ENCODE assay signal across 9 mouse cellular contexts in the genomic region with DNA sequence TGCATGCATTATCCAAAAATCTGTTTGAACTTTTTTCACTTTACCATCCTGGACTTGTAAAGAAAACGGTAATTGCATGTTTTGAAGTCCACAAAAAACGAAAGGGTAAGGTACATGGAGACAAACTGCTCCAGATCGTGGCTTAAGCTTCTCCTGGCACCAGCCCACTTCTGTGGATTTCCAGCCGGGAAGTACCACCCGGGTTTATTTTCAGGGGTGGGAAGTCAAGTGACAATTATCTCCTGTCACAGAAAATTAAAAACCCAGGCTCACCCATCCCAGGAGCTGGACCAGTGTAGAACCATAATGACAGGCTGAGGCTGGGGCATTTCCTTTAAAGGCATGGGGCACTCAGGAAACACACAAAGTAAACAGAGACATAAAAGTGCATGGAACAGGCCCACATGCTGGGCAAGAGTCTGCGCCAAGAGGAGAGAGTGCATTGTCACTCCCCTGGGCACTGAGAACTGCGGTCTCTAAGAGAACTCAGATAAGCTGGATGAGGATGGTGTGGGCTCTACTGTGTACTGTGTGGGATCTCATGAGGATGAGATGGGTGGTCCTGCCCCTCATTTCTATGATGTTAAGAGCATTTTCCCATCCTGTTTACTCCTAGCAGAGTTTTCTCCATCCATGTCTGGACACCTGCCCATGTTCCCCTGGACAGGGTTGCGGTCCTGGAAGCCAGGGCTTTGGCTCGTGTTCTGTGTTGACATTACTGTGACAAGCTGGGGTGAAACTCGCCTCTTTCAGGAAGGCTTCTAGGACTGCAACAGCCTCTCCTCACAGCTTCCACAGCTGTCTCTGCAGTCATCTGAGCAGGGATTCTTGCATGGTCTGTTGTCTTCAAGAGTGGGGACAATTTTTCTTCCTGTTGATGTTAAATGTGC.
DNase-seq lines count a peak whose midpoint lies in the region; ATAC-seq and TF ChIP-seq lines count a peak whose summit lies in the region.
"Had no signal": no experiment of that assay in that cellular context is flagged by ENCODE, and none has a peak within 500 bp of the region (broad histone marks: within the 10 kb centered on the region; RNA-seq: fewer than 3 reads in every experiment).

No protein-coding gene starts in this region.

- 14% methylated on average over 10 of the region's 10 CpGs for WGBS in lung, postnatal 0 days

- H3K4me1 ChIP-seq in lung, postnatal 0 days (ENCODE audit: insufficient read depth, low read depth, low read length): 0 out of 2 replicates have a peak, but pooled peaks cover 5% of the 10 kb centered on the region

- no peaks in the 10 kb centered on the region for H3K9me3 ChIP-seq in lung, postnatal 0 days (ENCODE audit: low read length)

- DNase-seq in gastrocnemius, adult 18-20 months (ENCODE audit: low spot score): peak; percentile 10
- no peak for DNase-seq in gastrocnemius, adult 8-10 months (ENCODE audit: low spot score in 2 of 2)
- peak; percentile 28 for DNase-seq in ovary, postnatal 36 days (ENCODE audit: low spot score)
- no peak for DNase-seq in ovary, adult 18-20 months (ENCODE audit: low spot score)
- DNase-seq in lung, postnatal 0 days (ENCODE audit: low spot score): peak; percentile 63
- DNase-seq in urinary bladder, postnatal 4 days (ENCODE audit: low spot score in 2 of 2): no peak
- no peak for DNase-seq in left cerebral cortex, postnatal 10 days (ENCODE audit: extremely low spot score in 1 of 2, low spot score in 2 of 2)

- no peak overlapping the region for H3K4me3 ChIP-seq in lung, postnatal 0 days (ENCODE audit: low read depth, low read length)

- no peak for TF ChIP-seq CTCF in lung, postnatal 0 days (IDR thresholded peaks at IDR 0.05)

- intact Hi-C loops in left cerebral cortex, postnatal 10 days (cut with DNase I): no loop called here

- H3K36me3 ChIP-seq in lung, postnatal 0 days (ENCODE audit: insufficient read depth, low read length): no peaks in the 10 kb centered on the region

- no peak overlapping the region for H3K4me2 ChIP-seq in lung, postnatal 0 days (replicated peaks; ENCODE audit: low read depth, low read length)

- ATAC-seq in lung, postnatal 0 days: peak; percentile 79
- ATAC-seq in erythroid progenitor cell, adult 5-6 weeks (replicated peaks; ENCODE audit: low FRiP score, poor library complexity, severe bottlenecking): no peak

- no peak overlapping the region for H3K9ac ChIP-seq in lung, postnatal 0 days (replicated peaks; ENCODE audit: low read depth)

- no peaks in the 10 kb centered on the region for H3K27me3 ChIP-seq in lung, postnatal 0 days (replicated peaks; ENCODE audit: insufficient read depth, low read length)

- no peak overlapping the region for H3K27ac ChIP-seq in lung, postnatal 0 days (ENCODE audit: low read length)
- H3K27ac ChIP-seq: kidney, postnatal 0 days had no signal

- no peak for TF ChIP-seq EP300 in lung, postnatal 0 days (IDR thresholded peaks at IDR 0.05)

Comparison
In these comparisons a context has a peak if more than half of its experiments do, and no peak if none do; other contexts are left out.
1. DNase-seq: peak in gastrocnemius, adult 18-20 months (single experiment), ovary, postnatal 36 days (single experiment) and lung, postnatal 0 days (single experiment); none in gastrocnemius, adult 8-10 months (0 of 2), ovary, adult 18-20 months (single experiment), urinary bladder, postnatal 4 days (0 of 2) and left cerebral cortex, postnatal 10 days (0 of 2).